Mouse (Mus musculus) right cerebral cortex, postnatal 10 days (tissue): ENCODE data around the gene D130043K22Rik.

Source experiments
- DNase-seq, 2 experiments: peaks; one replicate each; pipeline ENCODE4 v3.0.0; 2021; ENCODE audit warnings: low spot score in 2 of 2

D130043K22Rik gene

GRCm38 (mm10) chr13:24945567-24945966 lies 100.6 kb downstream of the D130043K22Rik start:
- DNase-seq, result peak; percentile 49 to 56

- DNase-seq, result no peak
Measured at GRCm38 (mm10) chr13:24947158-24947557, 102.2 kb downstream of the D130043K22Rik start.

- no peak for DNase-seq
Measured at GRCm38 (mm10) chr13:24948870-24949269, 103.9 kb downstream of the D130043K22Rik start.
